Mouse (Mus musculus) kidney, postnatal 14 days (tissue): ENCODE data around the gene Adi1.

ENCODE experiments used
- DNase-seq: peaks from one replicate; pipeline ENCODE4 v3.0.0; 2022; ENCODE audit warnings: mixed read lengths

The Adi1 gene

GRCm38 (mm10) chr12:28675121-28675924 is at the start of gene Adi1:
TSS of gene Adi1 (plus strand) at chr12:28675231.
- peak; percentile 91 for DNase-seq

GRCm38 (mm10) chr12:28625407-28625806 is 49.6 kb upstream of the Adi1 start:
- DNase-seq = no peak

GRCm38 (mm10) chr12:28627092-28627491 is 47.9 kb upstream of the Adi1 start:
- no peak for DNase-seq

GRCm38 (mm10) chr12:28628436-28628835 is 46.6 kb upstream of the Adi1 start:
- DNase-seq = no peak

- no peak for DNase-seq
Measured at GRCm38 (mm10) chr12:28635058-28635534, 39.9 kb upstream of the Adi1 start.

- DNase-seq = peak; percentile 95
Measured at GRCm38 (mm10) chr12:28635535-28636476, 39.2 kb upstream of the Adi1 start, which contains the start of gene Rps7. TSS of gene Rps7 (minus strand) at chr12:28635953.

GRCm38 (mm10) chr12:28636543-28636942 is 38.5 kb upstream of the Adi1 start:
- no peak for DNase-seq

- no peak for DNase-seq
Measured at GRCm38 (mm10) chr12:28638778-28639177, 36.3 kb upstream of the Adi1 start.

GRCm38 (mm10) chr12:28649141-28650110 is 25.6 kb upstream of the Adi1 start, which contains the start of gene Rnaseh1:
TSS of gene Rnaseh1 (plus strand) at chr12:28649602.
- peak; percentile 93 for DNase-seq

GRCm38 (mm10) chr12:28662628-28663027 is 12.4 kb upstream of the Adi1 start:
- DNase-seq = no peak

GRCm38 (mm10) chr12:28666734-28667133 is 8.3 kb upstream of the Adi1 start:
- no peak for DNase-seq

- DNase-seq = no peak
Measured at GRCm38 (mm10) chr12:28667287-28667686, 7.7 kb upstream of the Adi1 start.

- no peak for DNase-seq
Measured at GRCm38 (mm10) chr12:28674038-28674720, 852 bp upstream of the Adi1 start.

- DNase-seq = no peak
Measured at GRCm38 (mm10) chr12:28675925-28676209, 836 bp downstream of the Adi1 start.

GRCm38 (mm10) chr12:28684674-28685073 is 9.6 kb downstream of the Adi1 start:
- no peak for DNase-seq

GRCm38 (mm10) chr12:28685771-28686170 is 10.7 kb downstream of the Adi1 start:
- no peak for DNase-seq

GRCm38 (mm10) chr12:28686199-28686879 is 11.3 kb downstream of the Adi1 start:
- no peak for DNase-seq

- no peak for DNase-seq
Measured at GRCm38 (mm10) chr12:28688996-28689395, 14.0 kb downstream of the Adi1 start.

- DNase-seq = no peak
Measured at GRCm38 (mm10) chr12:28690730-28691129, 15.7 kb downstream of the Adi1 start.

- DNase-seq = no peak
Measured at GRCm38 (mm10) chr12:28693738-28694137, 18.7 kb downstream of the Adi1 start.

- no peak for DNase-seq
Measured at GRCm38 (mm10) chr12:28694231-28694630, 19.2 kb downstream of the Adi1 start.
